In genomic region chr16:95439794-95440193, GRCm38 (mm10) we compare ENCODE assay signal across 11 mouse cellular contexts.
DNase-seq lines count a peak whose midpoint lies in the region; ATAC-seq and TF ChIP-seq lines count a peak whose summit lies in the region.
"Had no signal": no experiment of that assay in that cellular context is flagged by ENCODE, and none has a peak within 500 bp of the region (broad histone marks: within the 10 kb centered on the region; RNA-seq: fewer than 3 reads in every experiment).

No protein-coding gene starts in this region.

- ATAC-seq in intestine, embryonic 14.5 days (replicated peaks; ENCODE audit: low FRiP score, low TSS enrichment, low read depth), result no peak
- ATAC-seq in intestine, postnatal 0 days, result no peak
- 0 out of 2 replicates have a peak, but pooled peaks have one; percentile 48 for ATAC-seq in heart, embryonic 14.5 days (ENCODE audit: insufficient number of reproducible peaks, insufficient read depth, low FRiP score, low read depth)
- ATAC-seq in liver, embryonic 15.5 days (ENCODE audit: insufficient read depth), result peak; percentile 78

- TF ChIP-seq EP300 in MEL (IDR thresholded peaks at IDR 0.05; ENCODE audit: low read depth in 1 of 2, low read length in 2 of 2), result peak; percentile 95 to 98

- no peaks in the 10 kb centered on the region; the same call in 1 of the 2 replicates for H3K79me2 ChIP-seq in MEL (ENCODE audit: control insufficient read depth, insufficient read depth, low read length, poor library complexity)

- 28% methylated on average over 8 of the region's 8 CpGs for WGBS in intestine, embryonic 14.5 days
- 18% methylated on average over 8 of the region's 8 CpGs for WGBS in intestine, postnatal 0 days
- WGBS in heart, embryonic 14.5 days, result 2% methylated on average over 8 of the region's 8 CpGs
- WGBS in liver, embryonic 15.5 days (ENCODE audit: insufficient replicate concordance), result 2% methylated on average over 8 of the region's 8 CpGs

- no peaks in the 10 kb centered on the region for H3K9me3 ChIP-seq in intestine, embryonic 14.5 days (ENCODE audit: control insufficient read depth, low read length)
- no peaks in the 10 kb centered on the region for H3K9me3 ChIP-seq in intestine, postnatal 0 days (ENCODE audit: control insufficient read depth)
- H3K9me3 ChIP-seq in MEL (replicated peaks; ENCODE audit: insufficient read depth, low read length), result no peaks in the 10 kb centered on the region
- H3K9me3 ChIP-seq in heart, embryonic 14.5 days (ENCODE audit: control insufficient read depth, low read length), result no peaks in the 10 kb centered on the region
- no peaks in the 10 kb centered on the region for H3K9me3 ChIP-seq in liver, embryonic 15.5 days (replicated peaks)

- DNase-seq in intestine, embryonic 14.5 days (ENCODE audit: low spot score), result no peak
- DNase-seq in MEL (ENCODE audit: low read depth, low spot score), result peak; percentile 91
- DNase-seq in urinary bladder, postnatal 25 days (ENCODE audit: low spot score), result no peak
- no peak for DNase-seq in cerebellum, postnatal 25 days
- DNase-seq: cerebellum, adult 11 months; kidney, adult 18-20 months had no signal

- no peak for TF ChIP-seq CTCF in intestine, postnatal 0 days (IDR thresholded peaks at IDR 0.05; ENCODE audit: low read depth)
- no peak for TF ChIP-seq CTCF in MEL (IDR thresholded peaks at IDR 0.05 in 2 of 3, conservative IDR thresholded peaks at IDR 0.05 in 1 of 3; ENCODE audit: control insufficient read depth in 1 of 3, insufficient read depth in 1 of 3, low read depth in 2 of 3, low read length in 3 of 3, poor library complexity in 1 of 3, severe bottlenecking in 1 of 3)

- TF ChIP-seq RAD21 in MEL (IDR thresholded peaks at IDR 0.05; ENCODE audit: low read depth, low read length), result no peak

- peak overlapping the region; percentile 6; the same call in 1 of the 2 replicates for H3K27ac ChIP-seq in intestine, embryonic 14.5 days (ENCODE audit: low read depth)
- no peak overlapping the region for H3K27ac ChIP-seq in intestine, postnatal 0 days (ENCODE audit: low read depth, low read length)
- H3K27ac ChIP-seq in MEL (ENCODE audit: control insufficient read depth, low read depth, low read length), result peak overlapping the region; percentile 95
- H3K27ac ChIP-seq in heart, embryonic 14.5 days (replicated peaks in 1 of 2; ENCODE audit: control insufficient read depth in 1 of 2, insufficient read depth in 1 of 2, low read depth in 2 of 2, low read length in 2 of 2), result peak overlapping the region; percentile 67 to 87
- H3K27ac ChIP-seq in liver, embryonic 15.5 days (replicated peaks), result 0 out of 2 replicates have a peak overlapping the region, but pooled peaks have one; percentile 38
- H3K27ac ChIP-seq: macrophage had no signal

- H3K9ac ChIP-seq in intestine, embryonic 14.5 days (ENCODE audit: low read length), result no peak overlapping the region
- H3K9ac ChIP-seq in intestine, postnatal 0 days (ENCODE audit: low read depth, low read length), result no peak overlapping the region
- peak overlapping the region; percentile 60 for H3K9ac ChIP-seq in MEL (ENCODE audit: control insufficient read depth, low read depth, low read length, poor library complexity, severe bottlenecking)
- peak overlapping the region; percentile 47; the same call in 1 of the 2 replicates for H3K9ac ChIP-seq in heart, embryonic 14.5 days (ENCODE audit: low read length)
- no peak overlapping the region for H3K9ac ChIP-seq in liver, embryonic 15.5 days

- H3K4me2 ChIP-seq in intestine, embryonic 14.5 days (ENCODE audit: low read length), result no peak overlapping the region
- no peak overlapping the region for H3K4me2 ChIP-seq in intestine, postnatal 0 days (replicated peaks; ENCODE audit: low read depth)
- H3K4me2 ChIP-seq in heart, embryonic 14.5 days (ENCODE audit: low read length), result peak overlapping the region; percentile 61
- H3K4me2 ChIP-seq in liver, embryonic 15.5 days, result peak overlapping the region; percentile 40

- peak in 1 of 2 experiments; percentile 37; a peak in 1 of 4 replicates for TF ChIP-seq POLR2A in MEL (IDR thresholded peaks at IDR 0.05; ENCODE audit: control insufficient read depth in 1 of 2, insufficient read depth in 1 of 2, low read depth in 1 of 2, low read length in 2 of 2, poor library complexity in 1 of 2)

- H3K4me3 ChIP-seq in intestine, embryonic 14.5 days (ENCODE audit: low read depth, low read length), result no peak overlapping the region
- no peak overlapping the region for H3K4me3 ChIP-seq in intestine, postnatal 0 days (ENCODE audit: low read depth, low read length)
- H3K4me3 ChIP-seq in MEL (ENCODE audit: control insufficient read depth in 1 of 2, insufficient read depth in 1 of 2, low read depth in 2 of 2, low read length in 2 of 2), result peak overlapping the region; percentile 14 to 34; a peak in 3 of 4 replicates
- H3K4me3 ChIP-seq in heart, embryonic 14.5 days (ENCODE audit: control insufficient read depth in 1 of 2, insufficient read depth in 1 of 2, low read depth in 1 of 2, low read length in 2 of 2), result peak overlapping the region in 1 of 2 experiments; percentile 10; a peak in 1 of 4 replicates
- H3K4me3 ChIP-seq in liver, embryonic 15.5 days (replicated peaks), result no peak overlapping the region

- no peaks in the 10 kb centered on the region for H3K27me3 ChIP-seq in intestine, embryonic 14.5 days (replicated peaks; ENCODE audit: control insufficient read depth, insufficient read depth, low read length)
- H3K27me3 ChIP-seq in intestine, postnatal 0 days (replicated peaks; ENCODE audit: control insufficient read depth, insufficient read depth, low read length), result no peaks in the 10 kb centered on the region
- no peaks in the 10 kb centered on the region for H3K27me3 ChIP-seq in MEL (ENCODE audit: control insufficient read depth in 1 of 2, insufficient read depth in 2 of 2, low read length in 2 of 2)
- no peaks in the 10 kb centered on the region for H3K27me3 ChIP-seq in heart, embryonic 14.5 days (ENCODE audit: control insufficient read depth, insufficient read depth, low read length)
- peaks cover 13% of the 10 kb centered on the region; the same call in 1 of the 2 replicates for H3K27me3 ChIP-seq in liver, embryonic 15.5 days
- H3K27me3 ChIP-seq: CH12.LX had no signal

- no peaks in the 10 kb centered on the region for H3K36me3 ChIP-seq in intestine, embryonic 14.5 days (ENCODE audit: control insufficient read depth, insufficient read depth, low read length)
- H3K36me3 ChIP-seq in intestine, postnatal 0 days (ENCODE audit: control insufficient read depth, insufficient read depth), result no peaks in the 10 kb centered on the region
- H3K36me3 ChIP-seq in MEL (ENCODE audit: control insufficient read depth in 1 of 2, insufficient read depth in 2 of 2, low read length in 2 of 2), result peaks cover 0 to 63% of the 10 kb centered on the region in 2 experiments; a peak in 2 of 4 replicates
- H3K36me3 ChIP-seq in heart, embryonic 14.5 days (ENCODE audit: control insufficient read depth, insufficient read depth, low read length), result no peaks in the 10 kb centered on the region
- H3K36me3 ChIP-seq in liver, embryonic 15.5 days (replicated peaks), result no peaks in the 10 kb centered on the region

- H3K4me1 ChIP-seq in intestine, embryonic 14.5 days (replicated peaks; ENCODE audit: control insufficient read depth, insufficient read depth, low read length), result peaks cover 11% of the 10 kb centered on the region
- no peaks in the 10 kb centered on the region; the same call in 1 of the 2 replicates for H3K4me1 ChIP-seq in intestine, postnatal 0 days (replicated peaks; ENCODE audit: control insufficient read depth, insufficient read depth, low read length)
- H3K4me1 ChIP-seq in MEL (ENCODE audit: control insufficient read depth in 1 of 2, insufficient read depth in 2 of 2, low read length in 2 of 2), result peaks cover 41 to 65% of the 10 kb centered on the region in 2 experiments
- peaks cover 37 to 52% of the 10 kb centered on the region in 2 experiments for H3K4me1 ChIP-seq in heart, embryonic 14.5 days (ENCODE audit: control insufficient read depth in 2 of 2, insufficient read depth in 2 of 2, low read length in 2 of 2)
- peaks cover 35% of the 10 kb centered on the region for H3K4me1 ChIP-seq in liver, embryonic 15.5 days (replicated peaks)

TF ChIP-seq in MEL, 35 proteins besides CTCF, POLR2A, EP300 and RAD21 (continues in another document):
- TF ChIP-seq HCFC1 (IDR thresholded peaks at IDR 0.05; ENCODE audit: low read depth, low read length) (0 out of 2 replicates have a peak, but pooled peaks have one; percentile 32), SMC3 (IDR thresholded peaks at IDR 0.05; ENCODE audit: low read depth, low read length) (no peak), CHD2 (IDR thresholded peaks at IDR 0.05; ENCODE audit: low read length) (no peak), RCOR1 (IDR thresholded peaks at IDR 0.05; ENCODE audit: low read depth, low read length) (peak; percentile 91), TBP (IDR thresholded peaks at IDR 0.05; ENCODE audit: low read depth, low read length) (no peak), POLR2AphosphoS2 (IDR thresholded peaks at IDR 0.05; ENCODE audit: low read length) (no peak), TAL1 (IDR thresholded peaks at IDR 0.05; ENCODE audit: low read length) (peak; percentile 91), NELFE (IDR thresholded peaks at IDR 0.05; ENCODE audit: low read depth, low read length) (no peak), UBTF (IDR thresholded peaks at IDR 0.05; ENCODE audit: borderline replicate concordance, insufficient read depth, low read depth, low read length) (no peak), GABPA (IDR thresholded peaks at IDR 0.05; ENCODE audit: low read depth, low read length) (no peak), MAX (IDR thresholded peaks at IDR 0.05; ENCODE audit: low read length) (no peak; the same call in 1 of the 2 replicates), E2F4 (IDR thresholded peaks at IDR 0.05; ENCODE audit: borderline replicate concordance, low read depth, low read length) (no peak), MAZ (IDR thresholded peaks at IDR 0.05; ENCODE audit: low read depth, low read length) (no peak), ZMIZ1 (IDR thresholded peaks at IDR 0.05; ENCODE audit: low read depth, low read length) (no peak), USF2 (IDR thresholded peaks at IDR 0.05; ENCODE audit: borderline replicate concordance in 1 of 2, insufficient read depth in 1 of 2, low read depth in 1 of 2, low read length in 2 of 2) (no peak), POLR2AphosphoS5 (IDR thresholded peaks at IDR 0.05; ENCODE audit: borderline replicate concordance, low read depth, low read length) (no peak), KAT2A (conservative IDR thresholded peaks at IDR 0.05; ENCODE audit: low read depth, low read length) (no peak), MXI1 (IDR thresholded peaks at IDR 0.05; ENCODE audit: low read depth, low read length) (no peak), ETS1 (IDR thresholded peaks at IDR 0.05; ENCODE audit: low read depth, low read length) (peak; percentile 99), MAFK (IDR thresholded peaks at IDR 0.05; ENCODE audit: borderline replicate concordance, low read depth, low read length) (peak; percentile 73; the same call in 1 of the 2 replicates), NRF1 (IDR thresholded peaks at IDR 0.05; ENCODE audit: insufficient read depth, low read depth, low read length, poor library complexity, severe bottlenecking) (no peak), MYB (IDR thresholded peaks at IDR 0.05; ENCODE audit: low read depth, low read length) (peak; percentile 89)

Comparison
In these comparisons a context has a peak if more than half of its experiments do, and no peak if none do; other contexts are left out.
1. ATAC-seq: peak in heart, embryonic 14.5 days (single experiment) and liver, embryonic 15.5 days (single experiment); none in intestine, embryonic 14.5 days (single experiment) and intestine, postnatal 0 days (single experiment).
2. H3K4me2 ChIP-seq: peak in heart, embryonic 14.5 days (single experiment) and liver, embryonic 15.5 days (single experiment); none in intestine, embryonic 14.5 days (single experiment) and intestine, postnatal 0 days (single experiment).
3. H3K4me3 ChIP-seq: peak in MEL (2 of 2); none in intestine, embryonic 14.5 days (single experiment), intestine, postnatal 0 days (single experiment) and liver, embryonic 15.5 days (single experiment).
4. H3K9ac ChIP-seq: peak in MEL (single experiment) and heart, embryonic 14.5 days (single experiment); none in intestine, embryonic 14.5 days (single experiment), intestine, postnatal 0 days (single experiment) and liver, embryonic 15.5 days (single experiment).